7 mouse cellular contexts compared by ENCODE assay signal in genomic region chr6:142756507-142757333, GRCm38 (mm10). TPM values are rescaled to one million over a fixed set of nuclear protein-coding genes. Genes with fewer than 3 reads are reported as not detected.
DNase-seq lines count a peak whose midpoint lies in the region; ATAC-seq lines count a peak whose summit lies in the region.

Cmas (plus strand) TSS chr6:142756686.

- H3K9ac ChIP-seq in midbrain, embryonic 13.5 days (replicated peaks), result peak within 1 kb of the TSS; percentile 92

- H3K4me1 ChIP-seq in embryonic facial prominence, embryonic 10.5 days, result peaks cover 35% of the 10 kb centered on the region
- H3K4me1 ChIP-seq in limb, embryonic 10.5 days, result peaks cover 22% of the 10 kb centered on the region
- H3K4me1 ChIP-seq in midbrain, embryonic 13.5 days (replicated peaks), result peaks cover 28% of the 10 kb centered on the region

- H3K9me3 ChIP-seq in embryonic facial prominence, embryonic 10.5 days, result no peaks in the 10 kb centered on the region
- H3K9me3 ChIP-seq in limb, embryonic 10.5 days (replicated peaks), result no peaks in the 10 kb centered on the region
- no peaks in the 10 kb centered on the region for H3K9me3 ChIP-seq in midbrain, embryonic 13.5 days

- DNase-seq in adrenal gland, postnatal 10 days, result peak; percentile 92
- peak; percentile 93 for DNase-seq in embryonic facial prominence, embryonic 10.5 days (ENCODE audit: low spot score)
- DNase-seq in gonadal fat pad, adult 2 months (ENCODE audit: low read depth), result no peak
- DNase-seq in kidney, adult 11 months, result peak; percentile 86
- peak; percentile 93 for DNase-seq in limb, embryonic 10.5 days (ENCODE audit: low spot score)
- DNase-seq in spleen, adult 12 weeks (ENCODE audit: low spot score), result peak; percentile 90

- H3K27me3 ChIP-seq in embryonic facial prominence, embryonic 10.5 days (replicated peaks; ENCODE audit: low read depth, poor library complexity, severe bottlenecking), result peaks cover 42% of the 10 kb centered on the region
- peaks cover 35% of the 10 kb centered on the region for H3K27me3 ChIP-seq in limb, embryonic 10.5 days (ENCODE audit: low read depth, poor library complexity, severe bottlenecking)
- peaks cover 14% of the 10 kb centered on the region for H3K27me3 ChIP-seq in midbrain, embryonic 13.5 days

- H3K4me3 ChIP-seq in embryonic facial prominence, embryonic 10.5 days, result peak within 1 kb of the TSS; percentile 77
- H3K4me3 ChIP-seq in limb, embryonic 10.5 days, result peak within 1 kb of the TSS; percentile 92
- peak within 1 kb of the TSS; percentile 89 for H3K4me3 ChIP-seq in midbrain, embryonic 13.5 days (replicated peaks)

- H3K4me2 ChIP-seq in midbrain, embryonic 13.5 days (replicated peaks), result peak within 1 kb of the TSS; percentile 67

- peaks cover 27% of the 10 kb centered on the region for H3K36me3 ChIP-seq in embryonic facial prominence, embryonic 10.5 days (replicated peaks)
- peaks cover 18% of the 10 kb centered on the region for H3K36me3 ChIP-seq in limb, embryonic 10.5 days
- peaks cover 12% of the 10 kb centered on the region for H3K36me3 ChIP-seq in midbrain, embryonic 13.5 days

- peak within 1 kb of the TSS; percentile 90 for H3K27ac ChIP-seq in embryonic facial prominence, embryonic 10.5 days (replicated peaks)
- H3K27ac ChIP-seq in limb, embryonic 10.5 days, result peak within 1 kb of the TSS; percentile 93
- H3K27ac ChIP-seq in midbrain, embryonic 13.5 days, result peak within 1 kb of the TSS; percentile 87

- under 1% methylated on average over 65 of the region's 68 CpGs for WGBS in embryonic facial prominence, embryonic 10.5 days
- WGBS in limb, embryonic 10.5 days, result under 1% methylated on average over 63 of the region's 68 CpGs
- under 1% methylated on average over 67 of the region's 68 CpGs for WGBS in midbrain, embryonic 13.5 days

- peak; percentile 97 for ATAC-seq in midbrain, embryonic 13.5 days

RNA-seq across cellular contexts. Expression of gene Cmas, which starts in this region (rescaled TPM):
- total RNA-seq in adrenal gland, postnatal 10 days (2021), result 10 to 100 TPM; 33.8 to 37.4 TPM
- polyA plus RNA-seq in embryonic facial prominence, embryonic 10.5 days (2016; fragmentation: Nextera tagmentation; extraction: Ambion mirVana), result 65.6 and 68.3 TPM in 2 replicates
- polyA plus RNA-seq in gonadal fat pad, adult 2 months (2012; rRNA removed), result 16.1 and 16.9 TPM in 2 replicates
- polyA plus RNA-seq in limb, embryonic 10.5 days (2016; fragmentation: Nextera tagmentation; extraction: Ambion mirVana), result 65.1 and 70.4 TPM in 2 replicates
- polyA plus RNA-seq in midbrain, embryonic 13.5 days (2015; fragmentation: Nextera tagmentation; extraction: Ambion mirVana), result 183 and 184 TPM in 2 replicates
